Mouse (Mus musculus) bone marrow macrophage, adult 2 months (primary cell): ENCODE results near the gene Chchd4. TPM values are rescaled to one million over a fixed set of nuclear protein-coding genes. Genes with fewer than 3 reads are reported as not detected.

Experiments
- H3K27ac ChIP-seq: 2 replicates; pipeline ENCODE4 v1.5.1; 2012; ENCODE audit warnings: low read depth, low read length; ENCODE audit not compliant: insufficient read depth
- H3K4me1 ChIP-seq: 2 replicates; pipeline ENCODE4 v1.6.1; 2012; ENCODE audit warnings: low read length; ENCODE audit not compliant: control insufficient read depth, insufficient read depth
- H3K4me3 ChIP-seq: 2 replicates; pipeline ENCODE4 v1.5.1; 2012; ENCODE audit warnings: mild to moderate bottlenecking, low read length, moderate library complexity; ENCODE audit not compliant: insufficient read depth
- CTCF ChIP-seq: IDR thresholded peaks from 2 replicates; pipeline ENCODE4 v1.5.1; 2012; ENCODE audit warnings: low read depth, mild to moderate bottlenecking, low read length, moderate library complexity
- POLR2A ChIP-seq: IDR thresholded peaks from 2 replicates; pipeline ENCODE4 v1.6.1; 2012; ENCODE audit warnings: mild to moderate bottlenecking, low read depth, low read length, borderline replicate concordance
- polyA plus RNA-seq: library from polyadenylated mRNA; stranded (reverse); fragments of >200 nt; gene quantifications from 2 replicates; pipeline ENCODE4 v1.2.4, GENCODE M21; 2012; ENCODE audit not compliant: missing spikeins, insufficient read depth, insufficient read length

The Chchd4 gene
- polyA plus RNA-seq, 1 experiment: 5.5 TPM

GRCm38 (mm10) chr6:91449472-91450225 is 23.7 kb downstream of the Chchd4 start:
- H3K4me1 ChIP-seq: no peaks in the 10 kb centered on the region
- H3K4me3 ChIP-seq: no peak overlapping the region
- TF ChIP-seq POLR2A (no peak), CTCF (no peak)
- H3K27ac ChIP-seq: no peak overlapping the region

- TF ChIP-seq POLR2A (no peak), CTCF (no peak)
- H3K4me3 ChIP-seq: no peak overlapping the region
- no peak overlapping the region for H3K27ac ChIP-seq
- H3K4me1 ChIP-seq: peaks cover 3% of the 10 kb centered on the region; the same call in 1 of the 2 replicates
Measured at GRCm38 (mm10) chr6:91445316-91445715, 28.0 kb downstream of the Chchd4 start.

- peak overlapping the region; percentile 41 for H3K27ac ChIP-seq
Measured at GRCm38 (mm10) chr6:91441145-91441662, 32.1 kb downstream of the Chchd4 start.

GRCm38 (mm10) chr6:91440474-91441144 is 32.7 kb downstream of the Chchd4 start:
- Histone ChIP-seq H3K4me1 (peaks cover 3% of the 10 kb centered on the region; the same call in 1 of the 2 replicates), H3K27ac (peak overlapping the region; percentile 41), H3K4me3 (peak overlapping the region; percentile 68)
- TF ChIP-seq CTCF: no peak
- TF ChIP-seq POLR2A: no peak

More at GRCm38 (mm10) chr6:91441145-91441662, 32.1 kb downstream of the Chchd4 start:
- Histone ChIP-seq H3K4me3 (peak overlapping the region; percentile 68), H3K4me1 (peaks cover 3% of the 10 kb centered on the region; the same call in 1 of the 2 replicates)
- TF ChIP-seq POLR2A: no peak

GRCm38 (mm10) chr6:91424151-91424550 is 49.2 kb downstream of the Chchd4 start:
- no peak overlapping the region for H3K4me3 ChIP-seq
- H3K27ac ChIP-seq: no peak overlapping the region
- H3K4me1 ChIP-seq: no peaks in the 10 kb centered on the region
- no peak for TF ChIP-seq POLR2A
- TF ChIP-seq CTCF: no peak

GRCm38 (mm10) chr6:91421629-91422028 is 51.7 kb downstream of the Chchd4 start:
- H3K4me1 ChIP-seq: no peaks in the 10 kb centered on the region
- TF ChIP-seq POLR2A (no peak), CTCF (no peak)
- H3K4me3 ChIP-seq: no peak overlapping the region
- H3K27ac ChIP-seq: no peak overlapping the region

- H3K4me3 ChIP-seq: no peak overlapping the region
- no peak overlapping the region for H3K27ac ChIP-seq
- H3K4me1 ChIP-seq: no peaks in the 10 kb centered on the region
- TF ChIP-seq POLR2A (no peak), CTCF (no peak)
Measured at GRCm38 (mm10) chr6:91417291-91417845, 56.0 kb downstream of the Chchd4 start.

GRCm38 (mm10) chr6:91416146-91416545 is 57.2 kb downstream of the Chchd4 start:
- Histone ChIP-seq H3K4me3 (no peak overlapping the region), H3K27ac (no peak overlapping the region), H3K4me1 (no peaks in the 10 kb centered on the region)
- TF ChIP-seq POLR2A (no peak), CTCF (no peak)

- no peaks in the 10 kb centered on the region for H3K4me1 ChIP-seq
Measured at GRCm38 (mm10) chr6:91414890-91415289, 58.5 kb downstream of the Chchd4 start.

More at GRCm38 (mm10) chr6:91414890-91415289, 58.5 kb downstream of the Chchd4 start:
- Histone ChIP-seq H3K4me3 (no peak overlapping the region), H3K27ac (no peak overlapping the region)
- TF ChIP-seq CTCF (peak; percentile 49; the same call in 1 of the 2 replicates), POLR2A (no peak)

Other genes starting within 250 kb of the Chchd4 start
- not detected in 2 replicates for gene Wnt7a, start 62.2 kb downstream of the Chchd4 start, polyA plus RNA-seq
- 82.3 and 87.5 TPM in 2 replicates for gene Tmem43, start 157 bp upstream of the Chchd4 start, polyA plus RNA-seq
- 16.3 and 17.2 TPM in 2 replicates for gene Xpc, start 42.3 kb upstream of the Chchd4 start, polyA plus RNA-seq
- gene Lsm3, start 42.4 kb upstream of the Chchd4 start, polyA plus RNA-seq: 65.3 and 70.2 TPM in 2 replicates
- gene Slc6a6, start 210.5 kb upstream of the Chchd4 start, polyA plus RNA-seq: 510 and 575 TPM in 2 replicates